Mouse (Mus musculus): ENCODE results near the gene Gm10720.
"Not testable (repeated sequence)": the region's sequence is repeated elsewhere in the genome, so short reads cannot be mapped to it uniquely, and the experiment has no call there.

The Gm10720 gene

GRCm38 (mm10) chr9:3015354-3015753 lies at the start of gene Gm10720:
Gene Gm10720 (plus strand): TSS chr9:3015654.
- not testable (repeated sequence) for DNase-seq (ENCODE audit: low read depth)

GRCm38 (mm10) chr9:3000445-3000972 lies 14.9 kb upstream of the Gm10720 start, which contains the start of gene Gm10722:
Gene Gm10722 (plus strand): TSS chr9:3000922.
- peak; percentile 68 for DNase-seq (ENCODE audit: low read depth)

GRCm38 (mm10) chr9:3001006-3001405 lies 14.4 kb upstream of the Gm10720 start:
- not testable (repeated sequence) for DNase-seq (ENCODE audit: low read depth)

- peak; percentile 41 for DNase-seq (ENCODE audit: low read depth)
Observed at GRCm38 (mm10) chr9:3001948-3002659, 13.3 kb upstream of the Gm10720 start.

- not testable (repeated sequence) for DNase-seq (ENCODE audit: low read depth)
Observed at GRCm38 (mm10) chr9:3002794-3003396, 12.6 kb upstream of the Gm10720 start, which contains the start of gene Gm11168. Gene Gm11168 (plus strand): TSS chr9:3003346.

GRCm38 (mm10) chr9:3006179-3006578 lies 9.3 kb upstream of the Gm10720 start:
- DNase-seq (ENCODE audit: low read depth) = not testable (repeated sequence)

GRCm38 (mm10) chr9:3006636-3007035 lies 8.8 kb upstream of the Gm10720 start:
- not testable (repeated sequence) for DNase-seq (ENCODE audit: low read depth)

GRCm38 (mm10) chr9:3007272-3007671 lies 8.2 kb upstream of the Gm10720 start:
- peak; percentile 36 for DNase-seq (ENCODE audit: low read depth)

- not testable (repeated sequence) for DNase-seq (ENCODE audit: low read depth)
Observed at GRCm38 (mm10) chr9:3009331-3009730, 6.1 kb upstream of the Gm10720 start.

- not testable (repeated sequence) for DNase-seq (ENCODE audit: low read depth)
Observed at GRCm38 (mm10) chr9:3012054-3012621, 3.3 kb upstream of the Gm10720 start.

- not testable (repeated sequence) for DNase-seq (ENCODE audit: low read depth)
Observed at GRCm38 (mm10) chr9:3012733-3013279, 2.6 kb upstream of the Gm10720 start, which contains the start of gene Gm10721. Gene Gm10721 (plus strand): TSS chr9:3013140.

- not testable (repeated sequence) for DNase-seq (ENCODE audit: low read depth)
Observed at GRCm38 (mm10) chr9:3015896-3016295, 442 bp downstream of the Gm10720 start.

- not testable (repeated sequence) for DNase-seq (ENCODE audit: low read depth)
Observed at GRCm38 (mm10) chr9:3017108-3017507, 1.7 kb downstream of the Gm10720 start, which contains the start of gene Gm10719. Gene Gm10719 (plus strand): TSS chr9:3017408.

GRCm38 (mm10) chr9:3018944-3019343 lies 3.5 kb downstream of the Gm10720 start:
- DNase-seq (ENCODE audit: low read depth) = not testable (repeated sequence)

GRCm38 (mm10) chr9:3019835-3020727 lies 4.6 kb downstream of the Gm10720 start:
- DNase-seq (ENCODE audit: low read depth) = not testable (repeated sequence)

- peak; percentile 40 for DNase-seq (ENCODE audit: low read depth)
Observed at GRCm38 (mm10) chr9:3022316-3023008, 7.0 kb downstream of the Gm10720 start.

- DNase-seq (ENCODE audit: low read depth) = not testable (repeated sequence)
Observed at GRCm38 (mm10) chr9:3023312-3023984, 8.0 kb downstream of the Gm10720 start, which contains the start of gene Gm10718. Gene Gm10718 (plus strand): TSS chr9:3023547.

GRCm38 (mm10) chr9:3023985-3024648 lies 8.7 kb downstream of the Gm10720 start:
- DNase-seq (ENCODE audit: low read depth) = not testable (repeated sequence)

- not testable (repeated sequence) for DNase-seq (ENCODE audit: low read depth)
Observed at GRCm38 (mm10) chr9:3024912-3025467, 9.5 kb downstream of the Gm10720 start, which contains the start of gene Gm10717. Gene Gm10717 (plus strand): TSS chr9:3025417.
